Mouse (Mus musculus) brain, embryonic 14.5 days (tissue): ENCODE data around the gene Sh3rf3.

ENCODE experiments used
- CTCF ChIP-seq: fragments of 200-500 bp; IDR thresholded peaks from 2 replicates; pipeline ENCODE4 v1.5.1; 2012; ENCODE audit warnings: inconsistent platforms, mild to moderate bottlenecking, moderate library complexity, borderline replicate concordance; ENCODE audit not compliant: insufficient read depth, insufficient read length; ENCODE audit errors: extremely low read depth
- POLR2A ChIP-seq: fragments of 200-500 bp; IDR thresholded peaks from 2 replicates; pipeline ENCODE4 v1.6.1; 2012; ENCODE audit warnings: mild to moderate bottlenecking, inconsistent platforms, borderline replicate concordance; ENCODE audit not compliant: poor library complexity, insufficient read depth, insufficient read length, severe bottlenecking; ENCODE audit errors: extremely low read depth

DNA sequence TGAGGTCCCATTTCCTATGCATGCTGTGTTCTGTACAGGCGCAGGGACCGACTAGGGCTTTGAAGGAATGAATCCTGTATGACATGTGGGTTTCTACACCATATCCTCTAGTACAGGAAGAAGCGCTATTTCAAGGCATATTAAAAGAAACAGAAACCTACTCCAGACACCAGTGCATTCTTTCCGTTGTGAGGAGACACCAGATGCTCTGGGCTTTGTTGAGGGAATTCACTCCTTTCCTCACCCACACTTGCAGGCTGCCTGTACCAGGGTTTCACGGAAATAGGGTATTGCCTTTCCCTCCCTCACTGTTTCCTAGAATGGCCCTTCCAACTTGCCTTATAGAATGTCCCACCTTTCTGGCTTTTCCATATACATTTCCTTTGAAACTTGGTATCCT lies 113.4 kb downstream of the Sh3rf3 start:
- TF ChIP-seq CTCF: no peak
- TF ChIP-seq POLR2A: no peak
